Mouse (Mus musculus) spleen, adult 2 months (tissue): ENCODE results near the gene Babam2. TPM values are rescaled to one million over a fixed set of nuclear protein-coding genes. Genes with fewer than 3 reads are reported as not detected.

ENCODE experiments used
- DNase-seq, 2 experiments: peaks; one replicate each; pipeline versions ENCODE4 v3.0.0 to v3.0.0-alpha.2; 2012 to 2021; ENCODE audit warnings: low spot score in 2 of 2, low read depth in 1 of 2
- H3K27ac ChIP-seq: fragments of 200-500 bp; 2 replicates; pipeline ENCODE4 v1.5.1; 2012; ENCODE audit warnings: low read length, inconsistent platforms; ENCODE audit not compliant: insufficient read depth
- H3K27me3 ChIP-seq: fragments of 200-500 bp; 2 replicates; pipeline ENCODE4 v1.6.1; 2012; ENCODE audit warnings: mild to moderate bottlenecking, moderate library complexity, low read length, inconsistent platforms; ENCODE audit not compliant: control insufficient read depth, insufficient read depth
- H3K36me3 ChIP-seq: fragments of 200-500 bp; 2 replicates; pipeline ENCODE4 v1.6.1; 2012; ENCODE audit warnings: mild to moderate bottlenecking, low read length, inconsistent platforms; ENCODE audit not compliant: control insufficient read depth, insufficient read depth
- H3K4me1 ChIP-seq: fragments of 200-500 bp; 2 replicates; pipeline ENCODE4 v1.6.1; 2011; ENCODE audit warnings: inconsistent platforms; ENCODE audit not compliant: control insufficient read depth, insufficient read depth, insufficient read length
- H3K4me3 ChIP-seq: fragments of 200-500 bp; 2 replicates; pipeline ENCODE4 v1.5.1; 2011; ENCODE audit warnings: mild to moderate bottlenecking, inconsistent platforms; ENCODE audit not compliant: insufficient read depth, insufficient read length; ENCODE audit errors: extremely low read depth
- CTCF ChIP-seq: fragments of 200-500 bp; IDR thresholded peaks from 2 replicates; pipeline ENCODE4 v1.5.1; 2011; ENCODE audit warnings: mild to moderate bottlenecking, inconsistent platforms; ENCODE audit not compliant: insufficient read depth, insufficient read length, insufficient replicate concordance; ENCODE audit errors: extremely low read depth
- POLR2A ChIP-seq: fragments of 200-500 bp; IDR thresholded peaks from 2 replicates; pipeline ENCODE4 v1.6.1; 2011; ENCODE audit warnings: low read depth, low read length, inconsistent platforms
- WGBS: fragments of 180-500 bp; shearing (Covaris S2); methylation state at CpG from one replicate; pipeline ENCODE4 v1.1.7; 2018; 5-methylcytosine and 5-hydroxymethylcytosine counted together
- polyA plus RNA-seq: library from polyadenylated mRNA; depleted of rRNA; stranded (reverse); fragments of >200 nt; gene quantifications from 2 replicates; pipeline ENCODE4 v1.2.3, GENCODE M21; 2012

The Babam2 gene
- polyA plus RNA-seq, 1 experiment = 12.2 TPM

- Histone ChIP-seq H3K4me1 (no peaks in the 10 kb centered on the region), H3K27ac (no peak overlapping the region), H3K36me3 (no peaks in the 10 kb centered on the region), H3K4me3 (no peak overlapping the region), H3K27me3 (no peaks in the 10 kb centered on the region)
- 94% methylated on average over 2 of the region's 2 CpGs for whole genome bisulfite sequencing
- TF ChIP-seq CTCF = no peak
- TF ChIP-seq POLR2A = no peak
- no peak for DNase-seq
Observed at GRCm38 (mm10) chr5:31824126-31824525, 126.6 kb downstream of the Babam2 start.

GRCm38 (mm10) chr5:31827304-31827703 lies 129.8 kb downstream of the Babam2 start:
- 93% methylated on average over 5 of the region's 5 CpGs for WGBS
- Histone ChIP-seq H3K4me3 (no peak overlapping the region), H3K27me3 (no peaks in the 10 kb centered on the region), H3K4me1 (no peaks in the 10 kb centered on the region), H3K36me3 (no peaks in the 10 kb centered on the region; the same call in 1 of the 2 replicates), H3K27ac (no peak overlapping the region)
- no peak for DNase-seq
- no peak for TF ChIP-seq CTCF
- TF ChIP-seq POLR2A = no peak

- no peak overlapping the region for H3K27ac ChIP-seq
- no peaks in the 10 kb centered on the region; the same call in 1 of the 2 replicates for H3K36me3 ChIP-seq
- WGBS = 84% methylated on average over 5 of the region's 5 CpGs
- H3K4me3 ChIP-seq = no peak overlapping the region
- no peak for DNase-seq
- TF ChIP-seq POLR2A = no peak
- TF ChIP-seq CTCF = no peak
- H3K27me3 ChIP-seq = no peaks in the 10 kb centered on the region
- H3K4me1 ChIP-seq = no peaks in the 10 kb centered on the region
Observed at GRCm38 (mm10) chr5:31827896-31828295, 130.4 kb downstream of the Babam2 start.

GRCm38 (mm10) chr5:31828747-31829146 lies 131.3 kb downstream of the Babam2 start:
- Histone ChIP-seq H3K27ac (no peak overlapping the region), H3K4me3 (no peak overlapping the region), H3K36me3 (no peaks in the 10 kb centered on the region; the same call in 1 of the 2 replicates), H3K27me3 (no peaks in the 10 kb centered on the region), H3K4me1 (no peaks in the 10 kb centered on the region)
- DNase-seq = no peak
- 92% methylated on average over 10 of the region's 10 CpGs for WGBS
- no peak for TF ChIP-seq CTCF
- TF ChIP-seq POLR2A = no peak

GRCm38 (mm10) chr5:31829588-31829987 lies 132.1 kb downstream of the Babam2 start:
- TF ChIP-seq CTCF (no peak), POLR2A (no peak)
- no peak for DNase-seq
- Histone ChIP-seq H3K4me1 (no peaks in the 10 kb centered on the region), H3K27ac (no peak overlapping the region), H3K4me3 (no peak overlapping the region), H3K27me3 (no peaks in the 10 kb centered on the region), H3K36me3 (no peaks in the 10 kb centered on the region; the same call in 1 of the 2 replicates)
- WGBS = 59% methylated on average over 1 of the region's 1 CpGs

- TF ChIP-seq CTCF (no peak), POLR2A (no peak)
- no peaks in the 10 kb centered on the region; the same call in 1 of the 2 replicates for H3K36me3 ChIP-seq
- H3K4me3 ChIP-seq = no peak overlapping the region
- peak; percentile 27 to 32 for DNase-seq
- H3K4me1 ChIP-seq = no peaks in the 10 kb centered on the region
- no peaks in the 10 kb centered on the region for H3K27me3 ChIP-seq
- WGBS = 9% methylated on average over 1 of the region's 1 CpGs
- no peak overlapping the region for H3K27ac ChIP-seq
Observed at GRCm38 (mm10) chr5:31831587-31831986, 134.1 kb downstream of the Babam2 start.

- H3K27ac ChIP-seq = no peak overlapping the region
- no peak for TF ChIP-seq POLR2A
- no peak for TF ChIP-seq CTCF
- no peak overlapping the region for H3K4me3 ChIP-seq
- 87% methylated on average over 2 of the region's 2 CpGs for WGBS
- DNase-seq = no peak
- H3K4me1 ChIP-seq = no peaks in the 10 kb centered on the region
- no peaks in the 10 kb centered on the region; the same call in 1 of the 2 replicates for H3K36me3 ChIP-seq
- H3K27me3 ChIP-seq = no peaks in the 10 kb centered on the region
Observed at GRCm38 (mm10) chr5:31835691-31836090, 138.2 kb downstream of the Babam2 start.
